Mouse (Mus musculus): Measurements from ENCODE around the gene Ppcs. TPM values are rescaled to one million over a fixed set of nuclear protein-coding genes. Genes with fewer than 3 reads are reported as not detected.

Ppcs gene
- total RNA-seq, 2 experiments from 2014 or later = 4.9 TPM

DNA sequence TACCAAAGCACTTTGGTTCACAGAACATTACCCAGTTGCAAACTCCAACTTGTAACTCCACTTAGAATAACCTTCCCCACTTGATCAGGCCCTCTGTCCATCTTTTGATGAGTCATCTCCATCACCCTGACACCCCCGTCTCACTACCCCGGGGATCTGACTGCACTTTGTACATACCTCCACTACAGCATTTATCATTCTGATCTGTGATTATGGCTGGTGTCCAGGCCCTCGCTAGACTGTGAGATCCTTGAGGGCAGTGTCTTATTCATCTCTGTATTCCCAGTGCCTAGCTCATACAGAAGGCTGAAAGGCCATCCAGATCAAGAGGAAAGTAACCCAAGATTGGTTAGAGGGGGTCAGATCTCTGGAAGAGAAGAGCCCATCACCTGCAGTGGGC lies 1.0 kb downstream of the Ppcs start:
- DNase-seq (ENCODE audit: low spot score in 2 of 2) = no peak

DNA sequence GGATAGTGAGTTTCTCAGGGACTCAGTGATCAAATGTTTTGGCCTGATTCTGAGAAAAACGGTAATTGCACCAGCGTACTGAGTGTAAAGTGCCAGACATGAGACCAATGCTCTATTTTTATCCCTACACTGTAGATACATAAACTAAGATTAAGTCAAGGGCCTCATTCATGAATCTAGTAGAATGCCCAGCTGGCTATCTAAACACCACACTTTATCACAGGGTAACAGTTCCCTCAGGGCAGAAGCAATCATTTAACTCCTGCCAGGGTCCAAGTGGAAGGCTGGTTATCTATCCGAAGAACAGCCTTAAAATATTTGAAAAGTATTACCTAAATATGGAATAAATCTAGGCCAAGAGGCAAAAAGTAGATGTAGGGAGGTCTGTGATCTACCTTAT lies 4.3 kb downstream of the Ppcs start:
- DNase-seq (ENCODE audit: low spot score in 2 of 2) = no peak

DNA sequence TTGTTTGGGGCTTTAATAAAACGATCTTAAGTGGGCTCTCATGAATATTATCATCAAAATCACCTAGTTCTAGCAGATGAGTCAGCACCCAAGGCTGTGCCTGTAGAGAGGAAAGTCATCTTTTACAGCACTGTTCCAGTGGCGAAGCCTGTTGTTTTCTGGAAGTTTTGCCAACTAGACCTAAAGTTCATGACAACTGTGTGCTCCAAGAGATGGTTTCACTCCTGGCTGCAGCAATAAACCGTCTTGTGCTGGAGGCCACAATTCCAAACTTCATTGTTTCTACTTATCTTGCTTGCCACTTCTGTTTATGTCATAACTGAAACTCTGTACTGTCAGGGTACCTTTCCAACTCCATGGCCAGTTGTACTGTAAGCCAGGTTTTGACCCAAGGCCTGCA lies 5.0 kb downstream of the Ppcs start:
- no peak for DNase-seq (ENCODE audit: low spot score in 2 of 2)

DNA sequence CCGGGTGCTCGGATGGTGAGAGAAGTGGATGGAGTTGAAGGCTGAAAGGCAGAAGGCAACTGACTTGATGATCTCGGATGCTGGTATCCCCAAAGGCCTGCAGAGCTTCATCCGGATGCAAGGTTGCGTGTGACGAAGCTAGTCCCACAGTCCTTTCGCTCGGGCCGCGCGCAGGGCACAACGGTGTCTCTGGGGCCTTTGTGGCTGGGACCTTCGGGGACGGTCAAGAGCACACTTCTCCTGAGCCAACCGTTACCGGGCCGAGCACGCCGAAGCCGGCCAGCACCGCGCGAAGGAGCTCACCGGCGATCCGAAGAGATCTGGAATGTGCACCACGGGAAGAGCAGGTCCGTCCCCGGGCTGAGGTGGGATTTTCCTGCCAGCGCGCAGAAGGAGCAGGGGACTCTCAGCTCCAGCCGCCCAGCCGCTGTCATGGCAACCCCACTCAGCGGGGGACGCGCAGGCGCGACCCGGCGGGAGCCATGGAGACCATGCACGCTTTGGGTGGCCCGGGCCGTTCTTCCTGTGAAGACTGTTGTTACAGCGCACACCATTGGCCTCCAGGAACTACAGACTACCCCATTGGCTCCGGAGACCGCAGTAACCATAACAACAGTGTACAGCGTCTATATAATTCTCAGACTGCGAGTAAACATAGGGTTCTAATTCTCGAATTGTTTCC lies 7.0 kb downstream of the Ppcs start, which contains the start of gene Ccdc30:
Ccdc30 (minus strand) TSS at position 450 of the 682 bp plus-strand sequence.
- peak; percentile 94 to 97 for DNase-seq (ENCODE audit: low spot score in 2 of 2)

DNA sequence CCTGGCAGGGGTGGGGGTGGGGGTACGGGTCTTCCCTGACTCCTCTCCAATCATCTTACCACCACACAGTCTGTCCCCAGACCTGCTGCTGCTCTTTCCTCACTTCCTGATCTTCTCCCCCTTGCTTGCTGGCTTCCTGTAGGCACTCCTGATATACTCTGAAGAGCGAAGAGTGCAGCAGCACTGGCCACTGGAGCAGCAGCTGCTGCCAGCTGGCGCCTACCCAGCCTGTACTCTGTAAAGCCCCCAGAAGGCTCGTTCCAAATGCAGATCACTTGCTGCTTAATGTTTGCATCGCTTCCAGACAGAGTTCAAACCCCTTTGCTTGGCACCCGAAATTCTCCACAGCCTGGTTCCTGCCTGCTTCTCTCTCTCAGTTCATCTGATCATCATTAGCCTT lies 9.4 kb downstream of the Ppcs start:
- DNase-seq (ENCODE audit: low spot score in 2 of 2) = no peak

DNA sequence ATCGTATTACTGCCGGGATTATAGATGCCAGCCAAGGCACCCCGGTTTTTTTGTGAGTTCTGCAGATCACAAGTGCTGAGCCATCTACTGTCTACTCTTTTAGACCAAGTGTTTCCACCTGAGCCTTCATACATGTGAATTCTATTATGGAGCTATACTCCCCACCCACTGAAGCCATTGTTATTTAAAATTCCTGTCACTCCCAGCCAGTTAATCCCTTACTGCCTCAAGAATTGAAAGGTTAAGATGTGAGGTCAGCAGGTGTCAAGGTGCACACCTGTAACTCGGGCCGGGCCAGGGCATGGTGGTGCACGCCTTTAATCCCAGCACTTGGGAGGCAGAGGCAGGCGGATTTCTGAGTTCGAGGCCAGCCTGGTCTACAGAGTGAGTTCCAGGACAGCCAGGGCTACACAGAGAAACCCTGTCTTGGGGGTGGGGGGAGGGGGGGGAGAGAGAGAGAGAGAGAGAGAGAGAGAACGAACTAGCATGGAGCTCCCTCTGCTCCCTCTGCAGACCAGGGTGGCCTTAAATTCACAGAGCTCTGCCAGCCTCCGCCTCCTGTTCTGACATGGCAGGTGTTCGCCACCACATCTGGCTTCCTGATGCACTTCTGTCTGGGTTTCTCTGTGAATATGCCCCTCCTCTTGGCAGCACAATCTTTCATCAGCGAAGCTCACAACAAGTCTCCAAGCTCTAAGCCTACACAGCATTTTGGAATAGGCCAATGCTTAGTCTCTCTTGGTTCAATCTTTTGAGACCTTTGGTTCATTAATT lies 10.2 kb downstream of the Ppcs start:
- no peak for DNase-seq (ENCODE audit: low spot score in 2 of 2)

DNA sequence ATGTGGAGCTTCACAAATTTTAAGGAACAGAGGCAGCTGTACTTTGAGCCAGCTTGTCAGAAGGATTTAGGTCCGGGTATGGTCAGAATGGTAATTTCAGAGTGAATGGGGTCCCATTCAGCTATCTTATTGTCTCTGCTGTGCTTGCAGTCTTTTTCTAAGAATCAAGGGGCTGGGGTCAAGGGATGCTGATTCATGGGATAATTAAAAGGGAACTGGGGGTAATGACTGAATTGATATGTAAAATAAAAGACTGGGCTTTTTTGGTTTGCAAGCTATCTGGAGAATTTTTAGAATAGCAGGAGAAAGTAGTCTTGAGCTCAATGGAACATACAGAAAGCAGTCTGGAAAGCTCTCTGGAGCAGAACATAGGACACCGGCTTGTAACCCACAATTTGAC lies 18.8 kb downstream of the Ppcs start:
- DNase-seq (ENCODE audit: low spot score in 2 of 2) = no peak

DNA sequence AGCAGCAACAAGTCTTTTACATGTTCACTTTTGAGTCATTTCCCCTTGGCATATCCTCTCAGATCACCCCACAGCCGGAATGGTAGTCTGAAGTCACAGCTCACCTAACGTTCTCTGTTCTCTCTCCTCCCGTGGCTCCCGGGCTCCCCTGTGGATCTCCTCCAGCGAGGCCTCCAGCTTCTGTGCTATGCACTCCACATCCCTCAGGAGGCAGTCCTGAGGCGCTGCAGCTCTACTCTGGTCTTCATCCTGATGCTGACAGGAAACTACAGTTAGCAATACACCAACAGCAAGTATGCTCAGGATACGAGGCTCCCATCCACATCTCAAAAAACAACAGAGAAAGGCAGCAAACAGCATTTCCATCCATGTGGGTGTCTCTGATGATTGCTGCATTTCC lies 21.3 kb downstream of the Ppcs start:
- no peak for DNase-seq (ENCODE audit: low spot score in 2 of 2)

DNA sequence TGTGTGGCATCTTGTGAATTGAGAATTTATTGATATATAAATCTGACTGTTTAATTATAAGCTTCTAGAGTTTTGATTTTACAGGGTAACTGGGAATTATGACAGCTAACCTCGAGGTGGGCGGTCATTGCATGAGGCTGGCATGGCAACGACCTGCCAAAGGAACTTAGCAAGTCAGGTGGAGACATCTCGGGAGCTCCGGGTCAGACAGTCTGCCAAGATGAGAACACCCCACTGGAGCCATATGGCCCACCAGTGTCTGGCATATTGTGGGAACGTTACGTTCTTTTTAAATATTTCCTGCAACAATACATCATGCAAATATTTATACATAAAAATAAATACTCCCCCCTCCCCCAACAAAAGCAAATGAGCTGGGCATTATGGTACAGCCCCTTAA lies 23.5 kb downstream of the Ppcs start:
- peak in 1 of 2 experiments; percentile 32 for DNase-seq (ENCODE audit: low spot score in 2 of 2)

DNA sequence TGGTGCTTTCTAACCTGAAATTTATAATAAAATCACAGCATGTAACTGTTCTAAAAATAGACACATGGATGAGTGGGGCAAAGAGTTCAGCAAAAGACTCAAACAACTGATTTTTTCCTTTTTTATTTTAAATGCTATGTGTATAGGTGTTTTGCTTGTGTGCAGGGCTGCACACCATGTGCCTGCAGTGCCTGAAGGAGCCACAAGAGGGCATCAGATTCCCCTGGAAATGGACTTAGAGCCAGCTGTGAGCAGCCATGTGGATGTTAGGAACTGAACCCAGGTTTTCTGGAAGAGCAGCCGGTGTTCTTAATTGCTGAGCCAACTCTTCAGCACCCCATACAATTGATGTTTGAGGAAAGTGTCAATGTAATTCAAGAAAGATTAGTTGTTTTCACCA lies 31.9 kb downstream of the Ppcs start:
- no peak for DNase-seq (ENCODE audit: low spot score in 2 of 2)

DNA sequence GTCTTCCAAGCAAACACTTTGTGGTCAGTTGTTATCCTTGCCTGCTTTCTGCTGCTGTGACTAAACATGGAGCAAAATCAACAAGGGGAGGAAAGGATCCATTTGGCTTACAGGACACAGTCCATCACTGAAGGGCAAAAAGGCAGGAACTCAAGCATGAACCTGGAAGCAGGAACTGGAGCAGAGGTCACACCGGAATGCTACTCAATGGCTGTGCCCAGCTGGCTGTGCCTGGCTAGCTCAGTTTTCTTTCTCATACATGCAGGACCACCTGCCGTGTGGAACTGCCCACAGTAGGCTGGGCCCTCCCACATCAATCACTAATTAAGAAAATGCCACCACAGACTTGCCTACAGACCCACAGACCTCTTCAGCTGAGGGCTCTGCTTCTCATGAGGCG lies 33.0 kb downstream of the Ppcs start:
- no peak for DNase-seq (ENCODE audit: low spot score in 2 of 2)

DNA sequence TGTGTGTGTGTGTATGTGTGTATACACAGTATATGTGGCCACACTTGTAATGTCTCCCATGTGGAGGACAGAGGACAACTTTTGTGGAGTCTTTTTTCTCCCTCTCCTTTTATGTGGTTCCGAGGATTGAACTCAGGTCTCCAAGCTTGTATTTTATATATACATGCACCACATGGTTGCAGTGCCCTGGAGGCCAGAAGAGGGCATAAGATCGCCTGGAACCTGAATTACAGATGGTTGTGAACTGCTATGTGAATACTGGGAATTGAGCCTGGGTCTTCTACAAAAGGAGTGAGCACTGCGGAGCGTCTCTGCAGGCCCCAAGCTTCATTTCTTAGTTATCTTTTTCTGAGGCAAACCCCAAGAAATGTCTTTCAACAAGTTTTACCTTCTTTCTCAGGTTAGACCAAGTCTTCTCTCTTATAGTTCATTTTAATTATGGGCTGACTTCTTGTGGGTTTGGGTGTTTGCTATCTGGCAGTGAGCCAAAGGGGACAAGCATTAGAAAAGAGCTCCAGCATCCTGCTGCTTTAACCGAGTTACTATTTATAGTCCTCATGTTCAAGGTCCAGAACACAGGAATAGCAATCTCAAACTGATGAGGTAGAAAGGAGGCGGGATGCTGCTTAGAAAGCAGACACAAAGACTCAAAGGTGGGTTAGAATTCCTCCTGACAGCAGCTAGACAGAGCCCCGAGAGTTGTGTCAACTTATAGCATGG lies 40.6 kb downstream of the Ppcs start:
- DNase-seq (ENCODE audit: low spot score in 2 of 2) = no peak

DNA sequence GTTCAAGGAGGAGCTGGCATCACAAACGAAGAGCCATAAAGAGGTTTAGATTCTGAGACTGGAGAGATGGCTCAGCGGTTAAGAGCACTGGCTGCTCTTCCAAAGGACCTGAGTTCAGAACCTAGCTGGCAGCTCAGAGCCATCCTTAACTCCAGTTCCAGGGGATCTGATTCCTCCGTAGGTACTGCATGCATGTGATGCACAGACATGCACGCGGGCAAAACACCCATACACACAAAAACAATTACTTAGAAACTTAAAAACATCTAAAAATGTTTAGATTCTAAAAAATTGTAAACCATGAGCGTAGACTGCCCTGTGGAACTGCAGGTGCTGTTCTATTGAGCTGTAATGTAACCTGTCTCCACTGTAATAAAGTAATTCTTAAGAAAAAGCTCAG lies 52.8 kb downstream of the Ppcs start:
- DNase-seq (ENCODE audit: low spot score in 2 of 2) = no peak

Other genes with a start within 250 kb of the Ppcs start
- 1 to 10 TPM; 6.8 to 8.2 TPM for gene Zfp691, start 248.2 kb downstream of the Ppcs start, total RNA-seq (2021)
- under 1 TPM; 0.27 to 0.43 TPM for gene Ermap, start 232.4 kb downstream of the Ppcs start, total RNA-seq (2021)
- gene Svbp, start 227.1 kb downstream of the Ppcs start, total RNA-seq (2021) = 10 to 100 TPM; 15.4 to 17.5 TPM
- under 1 TPM; 0.74 to 0.87 TPM for gene Tmem269, start 204.2 kb downstream of the Ppcs start, total RNA-seq (2021)
- 10 to 100 TPM; 29.3 to 36.5 TPM for gene AU022252, start 189.7 kb downstream of the Ppcs start, total RNA-seq (2021)
- gene P3h1, start 189.5 kb downstream of the Ppcs start, total RNA-seq (2021) = 1 to 10 TPM; 7.7 to 8.5 TPM
- under 1 TPM; 0.13 to 0.40 TPM for gene Cldn19, start 167.0 kb downstream of the Ppcs start, total RNA-seq (2021)
- gene Ybx1, start 127.8 kb downstream of the Ppcs start, total RNA-seq (2021) = 100 to 1,000 TPM; 242 to 255 TPM
- gene Ppih, start 101.9 kb downstream of the Ppcs start, total RNA-seq (2021) = 10 to 100 TPM; 13.0 to 16.3 TPM
- gene Ccdc30, start 6.9 kb downstream of the Ppcs start, total RNA-seq (2021) = 10 to 100 TPM; 23.5 to 24.0 TPM
- under 1 TPM; 0.30 to 0.50 TPM for gene Zmynd12, start 394 bp upstream of the Ppcs start, total RNA-seq (2021)
- 10 to 100 TPM; 12.1 to 12.4 TPM for gene Rimkla, start 70.2 kb upstream of the Ppcs start, total RNA-seq (2021)
- 10 to 100 TPM; 81.4 to 83.1 TPM for gene Foxj3, start 114.6 kb upstream of the Ppcs start, total RNA-seq (2021)
- 10 to 100 TPM; 24.7 to 29.7 TPM for gene Frg2f1, start 117.1 kb upstream of the Ppcs start, total RNA-seq (2021)
- gene Guca2a, start 215.3 kb upstream of the Ppcs start, total RNA-seq (2021) = not detected
- gene Guca2b, start 236.5 kb upstream of the Ppcs start, total RNA-seq (2021) = not detected

Measured in layer of hippocampus, adult 18-20 months (tissue).